Mouse (Mus musculus) spleen, postnatal 4 days (tissue): ENCODE data around the gene Prkce.

Experiments used
- DNase-seq, 2 experiments: peaks; one replicate each; pipeline ENCODE4 v3.0.0; 2022; ENCODE audit warnings: low spot score in 2 of 2

The Prkce gene

GRCm38 (mm10) chr17:86167320-86168230 lies at the start of gene Prkce:
Gene Prkce (plus strand): TSS chr17:86167785.
- peak; percentile 77 to 88 for DNase-seq

DNA sequence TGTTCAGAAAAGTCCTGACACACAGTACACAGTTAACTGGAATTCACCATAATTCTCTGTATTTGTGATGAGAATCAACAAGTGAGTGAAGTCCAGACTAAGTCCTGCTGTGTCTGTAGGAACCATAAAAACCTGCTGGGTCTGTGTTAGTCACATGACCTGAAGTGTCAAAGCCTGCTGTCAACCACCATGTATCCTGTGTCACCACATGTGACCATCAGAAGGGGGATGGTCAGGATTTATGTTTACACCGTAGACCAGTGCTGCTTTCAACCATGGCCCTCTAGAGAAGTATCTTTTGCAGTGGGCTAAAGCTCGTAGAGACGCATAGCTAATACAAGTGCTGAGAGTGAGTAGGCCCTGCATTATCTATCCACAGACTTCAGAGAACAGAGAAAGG lies 44.4 kb upstream of the Prkce start:
- DNase-seq, result no peak

GRCm38 (mm10) chr17:86125908-86126307 lies 41.7 kb upstream of the Prkce start:
- DNase-seq, result no peak

DNA sequence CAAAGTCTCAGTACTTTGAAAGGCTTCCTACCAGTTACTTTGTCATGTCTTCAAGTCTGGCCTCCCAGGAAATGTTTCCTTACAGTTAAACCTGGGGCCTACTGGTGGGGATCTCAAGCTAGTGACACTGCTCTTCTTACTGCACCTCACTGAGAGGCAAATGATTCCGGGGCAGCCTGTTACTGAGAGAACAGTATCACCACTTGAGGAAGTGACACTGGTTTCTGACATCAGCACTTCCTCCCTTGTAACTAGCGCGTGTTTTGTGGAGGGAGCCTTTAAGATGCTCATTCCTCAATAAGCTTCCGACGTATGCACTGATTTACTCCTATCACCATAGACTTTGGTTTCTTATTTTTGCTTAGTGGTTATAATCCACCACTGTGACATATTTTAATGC lies 39.4 kb upstream of the Prkce start:
- no peak for DNase-seq

DNA sequence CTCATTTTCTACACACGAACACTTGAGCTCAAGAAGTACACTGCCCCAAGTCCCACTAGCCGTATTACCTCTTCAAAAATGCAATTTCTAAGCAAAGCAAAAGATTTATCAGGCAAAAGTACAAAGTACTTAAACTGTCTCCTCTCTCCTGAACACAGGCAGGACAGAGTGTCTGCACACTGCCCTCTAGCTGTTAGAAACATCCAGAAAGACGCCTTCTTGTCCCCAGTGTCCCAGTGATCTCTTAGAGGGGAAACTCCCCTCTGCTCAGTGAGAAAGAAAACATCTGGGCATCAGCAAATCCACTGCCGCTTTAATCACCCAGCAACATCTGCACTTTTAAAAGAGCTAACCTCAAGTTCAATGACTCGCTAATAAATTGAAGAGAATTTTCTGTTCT lies 35.1 kb upstream of the Prkce start:
- no peak for DNase-seq

DNA sequence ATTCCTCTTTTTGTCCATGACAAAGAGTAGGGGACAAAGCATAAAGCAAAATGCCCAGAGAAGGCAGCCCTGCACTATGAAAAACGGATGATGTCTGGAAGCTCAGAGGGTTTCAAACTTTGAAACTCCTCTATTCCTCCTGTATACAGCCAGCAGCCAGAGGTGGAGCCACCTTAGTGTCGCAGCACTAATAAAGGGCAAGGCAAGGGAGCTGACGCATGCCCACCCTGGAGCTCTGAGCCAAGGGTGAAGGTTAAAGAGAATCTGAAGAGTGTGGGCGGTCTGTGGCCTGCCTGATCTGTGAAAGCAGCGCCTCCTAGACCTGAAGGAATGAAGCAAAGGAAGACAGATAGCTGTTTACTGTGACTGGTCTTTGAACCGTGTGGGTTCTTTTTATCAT lies 33.1 kb upstream of the Prkce start:
- DNase-seq, result no peak

DNA sequence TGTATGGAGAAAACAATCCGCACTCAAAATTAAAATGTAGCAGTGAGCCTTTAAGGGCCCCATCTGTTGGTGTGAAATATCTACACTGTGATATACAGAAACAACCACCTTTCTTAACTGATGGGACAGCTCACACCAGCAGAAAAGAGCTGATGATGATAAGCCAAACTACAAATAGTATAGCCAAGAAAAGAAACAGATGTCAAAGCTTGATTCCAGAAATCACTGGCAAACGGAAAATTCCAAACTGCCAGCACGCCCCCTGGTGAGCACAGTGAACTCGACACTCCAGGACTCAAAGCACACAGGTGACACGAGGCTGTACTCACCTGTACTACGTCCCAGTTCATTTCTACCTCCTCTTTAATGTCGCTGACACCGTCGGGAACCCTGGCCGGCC lies 31.8 kb upstream of the Prkce start:
- DNase-seq, result no peak

DNA sequence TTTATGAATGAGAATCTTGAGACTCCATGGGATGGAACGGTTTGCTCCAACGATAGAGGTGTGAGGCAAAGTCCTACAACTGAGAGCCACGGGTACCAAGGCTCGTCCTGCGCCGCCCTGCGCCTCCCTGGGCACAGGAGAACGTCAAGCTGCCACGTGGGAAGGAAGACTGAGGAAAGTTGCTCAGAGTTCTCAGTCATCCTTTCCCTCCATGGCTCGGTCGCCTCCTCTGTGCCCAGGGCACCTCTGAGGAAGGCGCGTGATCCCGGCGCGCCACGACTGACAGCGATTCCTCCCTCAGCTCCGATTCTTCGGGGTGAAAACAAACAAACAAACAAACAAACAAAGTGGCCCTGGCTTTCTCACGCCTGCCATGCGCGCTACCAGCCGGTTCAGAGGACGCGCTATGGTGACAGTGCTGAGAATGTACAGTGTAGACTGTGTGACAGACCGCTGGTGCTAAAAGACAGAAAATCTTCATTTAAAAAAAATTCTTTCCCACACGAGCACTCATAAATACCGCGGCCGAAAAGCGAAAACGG lies 23.0 kb upstream of the Prkce start:
- peak; percentile 32 to 69 for DNase-seq

DNA sequence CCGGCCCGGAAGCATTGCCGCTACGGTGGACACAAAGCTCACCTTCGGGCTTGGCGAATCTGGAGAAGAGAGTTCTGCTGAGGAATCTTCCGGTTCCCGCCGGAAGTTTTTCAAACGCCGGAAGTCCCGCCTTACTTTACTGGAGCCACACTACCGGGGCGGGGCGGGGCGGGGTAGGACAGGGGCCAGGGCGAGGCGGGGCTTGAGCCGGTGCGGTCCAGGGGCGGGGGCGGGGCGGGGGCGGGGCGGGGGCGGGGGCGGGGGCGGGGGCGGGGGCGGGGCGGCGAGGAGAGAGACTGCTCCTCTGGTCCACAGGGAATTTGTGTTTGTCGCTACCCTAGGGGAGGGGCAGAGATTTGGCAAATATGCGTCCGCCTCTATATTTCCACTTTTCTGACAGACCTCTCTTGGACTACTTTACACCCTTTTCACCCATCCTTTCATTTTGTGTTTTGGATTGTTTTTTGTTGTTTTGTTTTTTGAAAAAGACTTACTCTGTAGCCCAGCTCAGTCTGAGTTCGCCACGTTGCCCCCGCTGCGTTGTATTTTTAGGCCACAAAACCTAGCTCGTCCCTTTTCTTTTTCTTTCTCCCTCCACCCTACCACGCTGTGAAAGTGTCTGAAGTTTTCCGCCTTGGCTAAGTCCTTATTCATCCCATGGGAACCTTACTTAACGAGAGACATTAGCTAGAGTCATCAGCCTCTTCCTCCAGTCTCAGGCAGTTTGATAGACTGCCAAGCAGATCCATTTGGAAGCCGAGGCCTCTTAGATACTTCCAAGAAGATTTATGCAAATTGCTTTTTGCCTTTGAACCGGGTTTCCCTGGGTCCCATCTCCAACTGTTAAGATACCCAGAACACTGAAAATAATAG lies 22.3 kb upstream of the Prkce start, which contains the start of gene Srbd1:
Gene Srbd1 (minus strand): TSS at position 97 of the 873 bp plus-strand sequence.
- peak; percentile 89 to 94 for DNase-seq

DNA sequence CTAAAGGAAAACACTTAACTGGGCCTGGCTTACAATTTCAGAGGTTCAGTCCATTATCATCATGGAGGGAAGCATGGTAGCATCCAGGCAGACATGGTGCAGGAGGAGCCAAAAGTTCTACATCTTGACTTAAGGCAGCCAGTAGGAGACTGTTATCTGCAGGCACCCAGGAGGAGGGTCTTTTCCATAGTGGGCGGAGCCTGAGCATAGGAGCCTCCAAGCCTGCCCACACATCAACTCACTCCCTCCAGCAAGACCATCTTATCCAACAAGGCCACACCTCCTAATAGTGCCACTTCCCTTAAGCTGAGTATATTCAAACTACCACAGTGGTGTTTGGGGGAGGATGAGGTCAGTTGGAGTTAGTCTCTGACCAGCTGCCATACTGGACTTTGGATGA lies 17.9 kb upstream of the Prkce start:
- DNase-seq, result no peak

DNA sequence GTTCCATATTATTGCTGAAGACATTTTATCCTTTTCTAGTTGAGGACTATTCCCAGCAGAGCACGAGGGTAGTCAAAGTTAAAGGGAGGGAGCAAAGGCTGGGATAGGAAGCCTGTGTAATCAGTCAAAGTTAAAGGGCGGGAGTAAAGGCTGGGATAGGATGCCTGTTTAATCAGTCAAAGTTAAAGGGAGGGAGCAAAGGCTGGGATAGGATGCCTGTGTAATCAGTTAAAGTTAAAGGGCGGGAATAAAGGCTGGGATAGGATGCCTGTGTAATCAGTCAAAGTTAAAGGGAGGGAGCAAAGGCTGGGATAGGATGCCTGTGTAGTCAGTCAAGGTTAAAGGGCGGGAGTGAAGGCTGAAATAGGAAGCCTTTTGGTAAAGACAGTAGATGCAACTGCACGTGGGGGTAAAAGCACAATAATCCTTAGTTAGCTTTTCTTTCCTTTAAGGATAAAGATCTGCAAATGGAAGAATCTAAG lies 16.7 kb upstream of the Prkce start:
- DNase-seq, result no peak

DNA sequence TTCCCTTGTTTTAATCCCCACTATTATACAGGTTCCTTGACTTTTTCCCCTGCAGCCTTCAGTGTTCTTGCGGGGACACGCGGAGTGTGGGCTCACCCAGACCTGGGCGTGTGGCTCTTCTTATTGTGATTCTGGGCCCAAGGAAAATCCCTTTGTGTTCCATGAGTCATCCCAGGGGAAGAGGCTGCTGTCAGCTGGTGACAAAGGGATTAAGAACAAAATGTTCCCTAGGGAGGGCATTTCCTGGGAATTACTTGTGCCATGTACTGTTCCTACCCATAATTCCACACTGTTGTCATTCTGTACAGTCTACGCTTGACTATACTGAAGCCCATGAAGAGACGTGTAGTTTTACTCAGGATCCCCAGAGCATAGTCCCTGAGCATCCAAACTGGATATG lies 10.6 kb upstream of the Prkce start:
- no peak for DNase-seq

DNA sequence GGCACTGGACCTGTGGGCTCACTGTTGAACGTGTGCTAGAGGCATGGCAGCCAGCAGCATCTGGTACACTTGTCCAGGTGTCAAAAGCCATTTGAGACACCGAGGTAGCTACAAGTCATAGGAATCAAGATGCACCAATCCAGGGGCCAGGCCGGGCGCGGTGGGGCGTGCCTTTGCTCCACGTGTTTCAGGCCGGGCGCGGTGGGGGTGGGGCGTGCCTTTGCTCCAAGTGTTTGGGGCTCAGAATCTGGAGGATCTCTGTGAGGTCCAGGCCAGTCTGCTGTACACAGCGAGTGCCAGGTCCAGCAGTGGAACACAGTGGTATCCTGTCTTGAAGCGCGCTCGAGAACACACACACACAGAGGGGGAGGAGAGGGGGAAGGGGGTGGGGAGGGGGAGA lies 4.9 kb upstream of the Prkce start:
- no peak for DNase-seq

DNA sequence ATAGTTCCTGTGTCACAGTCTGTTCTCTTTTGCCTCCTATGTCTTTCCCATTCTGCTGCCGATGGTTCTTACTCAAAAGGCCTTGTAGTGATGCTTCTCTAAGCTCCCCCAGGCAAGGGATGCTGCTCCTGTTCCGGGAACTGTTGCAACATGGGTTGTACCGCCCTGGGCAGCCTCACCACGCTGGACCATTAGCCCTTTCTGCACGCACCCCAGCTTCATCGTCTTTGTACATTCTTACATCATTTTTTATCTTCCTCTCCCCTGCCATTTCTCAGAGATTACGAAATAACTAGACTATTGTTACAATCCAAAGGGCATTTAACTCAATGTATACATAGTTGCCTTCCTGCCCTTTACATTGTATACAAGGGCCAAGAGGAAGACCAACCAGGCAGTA lies 3.2 kb upstream of the Prkce start:
- DNase-seq, result no peak

GRCm38 (mm10) chr17:86166051-86166566 lies 1.5 kb upstream of the Prkce start:
- no peak for DNase-seq

DNA sequence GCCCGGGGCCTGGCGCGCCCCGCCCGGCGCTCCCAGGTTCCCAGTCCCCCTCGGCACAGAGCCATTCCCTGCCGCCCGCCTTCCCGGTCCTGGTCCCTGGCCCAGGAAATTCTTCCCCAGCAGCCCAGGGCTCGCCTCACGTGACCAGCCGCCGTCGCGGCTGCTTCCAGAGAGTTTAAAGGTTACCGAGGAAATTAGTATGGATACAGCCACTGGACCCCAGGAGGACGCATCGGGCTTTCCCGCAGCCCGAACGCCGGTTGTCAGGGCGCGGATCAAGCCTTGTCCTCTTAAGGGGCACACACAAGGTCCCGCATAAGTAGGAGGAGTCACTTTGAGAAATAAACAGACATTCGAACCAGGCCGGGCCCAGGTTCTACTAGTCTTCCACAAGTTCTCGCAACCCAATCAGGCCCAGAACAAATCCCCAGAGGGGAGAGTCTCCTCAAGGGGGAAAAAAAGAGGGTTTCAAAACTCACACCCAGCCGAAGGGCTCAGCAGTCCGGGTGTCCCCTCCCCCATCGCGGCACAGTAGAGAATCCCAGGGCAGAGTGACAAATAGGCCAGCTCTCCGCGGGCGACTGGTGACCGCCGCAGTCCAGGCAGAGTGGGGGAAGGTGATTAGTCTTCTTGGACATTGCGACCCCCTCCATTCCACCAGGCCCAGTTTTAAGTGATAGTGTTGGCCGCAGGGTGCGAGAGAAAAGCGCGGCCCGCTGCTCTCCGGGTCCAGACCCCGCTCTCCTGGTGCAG lies 842 bp upstream of the Prkce start:
- DNase-seq, result peak; percentile 47 to 78

GRCm38 (mm10) chr17:86168231-86168981 lies 821 bp downstream of the Prkce start:
- DNase-seq, result peak; percentile 30 to 72

DNA sequence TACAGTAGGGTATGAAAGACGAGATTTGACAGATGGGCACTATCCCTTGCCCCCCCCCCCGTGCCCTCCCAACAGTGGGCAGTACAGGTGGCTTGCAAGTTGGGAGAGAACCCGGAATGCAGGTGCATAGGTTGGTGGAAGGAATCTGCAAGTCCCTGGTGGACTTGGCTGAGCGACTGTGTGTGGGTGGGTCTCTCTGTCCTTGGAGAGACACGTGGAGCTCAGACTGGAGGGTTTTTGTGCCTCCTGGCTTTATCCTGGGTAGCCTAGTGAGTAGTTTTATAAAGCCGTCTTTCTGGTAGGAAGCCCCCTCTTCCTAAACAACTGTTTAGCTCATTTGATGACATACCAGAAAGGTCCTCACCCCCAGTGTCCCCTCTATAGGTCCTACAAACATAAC lies 1.5 kb downstream of the Prkce start:
- no peak for DNase-seq

- DNase-seq, result no peak
These were observed 2.8 kb downstream of the Prkce start for GRCm38 (mm10) chr17:86170164-86170958.

- DNase-seq, result no peak
These were observed 7.9 kb downstream of the Prkce start for GRCm38 (mm10) chr17:86175516-86175915.
